Mouse (Mus musculus) duodenum, adult 2 months (tissue): ENCODE measurements around the gene Gng7. TPM values are rescaled to one million over a fixed set of nuclear protein-coding genes. Genes with fewer than 3 reads are reported as not detected.

Source experiments
- polyA plus RNA-seq: library from polyadenylated mRNA; depleted of rRNA; stranded (reverse); fragments of >200 nt; gene quantifications from 2 replicates; pipeline ENCODE4 v1.2.3, GENCODE M21; 2012; ENCODE audit warnings: low replicate concordance; rRNA removed

Gng7 gene
- polyA plus RNA-seq, result 0.56 and 1.3 TPM in 2 replicates

DNA sequence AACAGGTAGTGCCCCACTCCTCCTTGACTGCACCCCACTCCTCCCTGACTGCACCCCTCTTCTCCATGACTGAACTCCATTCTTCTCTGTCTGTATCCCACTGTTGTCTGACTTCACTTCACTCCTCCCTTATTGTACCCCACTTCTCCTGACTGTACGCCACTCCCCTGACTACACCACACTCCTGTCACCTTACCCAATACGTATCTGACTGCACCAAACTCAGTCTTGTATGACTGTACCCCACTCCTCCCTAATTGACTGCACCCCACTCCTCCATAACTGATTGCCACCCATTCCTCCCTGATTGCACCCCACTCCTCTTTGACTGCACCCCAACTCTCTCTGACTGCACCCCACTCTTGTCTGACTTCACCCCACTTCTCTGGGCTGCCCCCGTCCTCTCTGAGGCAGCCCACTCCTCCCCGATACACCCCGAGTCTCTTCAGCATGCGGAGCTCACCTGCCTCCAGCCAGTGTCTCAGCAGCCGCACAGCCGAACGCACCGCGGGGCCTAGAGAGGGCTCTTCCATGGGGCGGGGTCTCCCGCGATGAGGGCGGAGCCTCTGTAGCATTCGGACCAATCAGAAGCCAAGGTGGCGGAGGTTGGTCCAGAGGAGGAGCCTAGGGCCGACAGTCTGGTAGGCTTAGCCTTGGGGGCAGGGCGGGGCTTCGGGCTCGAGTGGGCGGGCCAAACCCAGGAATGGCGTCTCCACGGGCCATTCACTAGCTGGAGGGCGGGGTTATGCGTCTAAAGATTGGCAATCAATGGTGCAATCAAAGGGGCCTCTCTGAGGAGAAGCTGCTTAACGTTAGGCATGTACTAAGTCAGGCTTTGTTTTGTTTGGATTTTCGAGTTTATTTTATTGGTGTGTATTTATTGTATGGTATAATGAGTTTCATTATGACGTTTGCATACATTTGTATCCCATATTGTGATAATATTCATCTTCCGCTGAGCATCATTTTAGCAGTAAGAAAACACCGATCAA, at the start of gene Gng7:
Gene Gng7, minus strand, starts transcription at position 553 of the 992 bp plus-strand sequence.

DNA sequence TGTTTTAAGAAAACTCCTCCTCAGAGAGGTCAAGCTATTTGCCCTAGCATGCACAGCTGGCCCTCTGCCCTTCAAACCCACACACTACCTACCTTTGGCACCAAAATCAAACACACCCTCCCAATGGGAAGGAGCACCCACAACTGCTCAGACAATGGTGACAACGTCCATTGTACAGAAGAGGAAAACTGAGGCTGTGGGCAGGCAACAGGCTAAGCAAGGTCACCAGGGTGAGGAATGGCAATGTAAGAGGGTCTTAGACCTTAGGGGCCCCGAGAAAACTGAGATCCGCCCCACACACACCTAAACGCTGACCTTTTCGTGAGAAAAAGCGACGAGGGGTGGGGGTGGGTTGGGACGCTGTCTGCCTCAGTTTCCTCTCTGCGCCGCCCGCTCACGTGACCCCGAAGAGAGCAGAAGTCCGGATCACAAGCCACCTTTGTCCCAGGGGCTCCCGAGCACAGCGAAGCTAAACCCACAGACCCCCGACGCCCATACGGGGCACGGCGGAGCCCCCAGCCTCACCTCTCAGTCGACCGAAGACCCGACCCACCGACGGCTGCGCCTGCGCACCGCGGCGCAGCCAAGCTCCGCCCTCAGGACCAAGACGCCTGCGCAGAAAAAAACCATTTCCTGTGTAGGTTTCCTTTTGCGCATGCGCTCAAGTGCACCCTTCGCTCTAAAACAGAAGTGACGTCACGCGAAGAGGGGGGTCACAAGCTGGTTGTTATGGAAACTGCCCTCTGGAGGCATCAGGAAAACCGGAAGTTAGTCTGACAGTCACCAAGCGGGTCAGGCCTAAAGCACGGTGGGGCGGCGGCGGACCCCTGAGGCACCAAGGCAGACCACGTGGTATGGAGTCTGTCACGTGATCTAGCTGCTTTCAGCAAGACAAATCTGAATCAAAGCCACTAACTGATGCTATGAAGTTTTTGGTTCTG, 45.1 kb upstream of the Gng7 start, which contains the start of gene Sgta:
Gene Sgta, minus strand, starts transcription at position 579 of the 941 bp plus-strand sequence.

DNA sequence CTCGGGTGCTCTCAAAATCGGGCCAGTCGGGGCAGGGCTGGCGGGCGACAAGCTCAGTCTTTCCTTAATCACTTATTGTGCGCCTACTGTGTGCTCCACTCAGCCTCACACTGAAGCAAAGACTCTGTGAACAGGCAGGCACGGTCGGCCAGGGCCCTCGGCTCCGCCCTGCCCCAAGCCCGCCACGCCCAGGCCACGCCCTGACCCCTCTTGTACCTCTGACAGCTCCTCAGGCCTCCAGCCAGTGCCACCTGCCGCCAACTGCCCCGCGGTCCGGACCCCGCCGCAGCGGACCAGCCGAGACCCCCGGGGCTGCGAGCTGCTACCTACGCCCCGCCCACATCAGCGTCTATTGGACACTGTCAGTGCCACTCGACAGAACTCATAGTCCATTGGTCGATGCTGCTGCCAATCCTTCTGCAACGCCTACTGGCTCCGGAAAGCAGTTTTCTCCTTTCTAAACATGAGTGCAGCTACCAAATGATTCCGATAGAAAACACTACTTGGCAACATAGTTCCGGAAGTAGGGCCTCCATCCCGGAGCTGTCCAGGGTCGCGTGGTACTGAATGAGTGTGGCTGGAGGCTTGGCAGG, 22.3 kb upstream of the Gng7 start, which contains the start of gene Slc39a3:
Gene Slc39a3, minus strand, starts transcription at position 439 of the 593 bp plus-strand sequence.

DNA sequence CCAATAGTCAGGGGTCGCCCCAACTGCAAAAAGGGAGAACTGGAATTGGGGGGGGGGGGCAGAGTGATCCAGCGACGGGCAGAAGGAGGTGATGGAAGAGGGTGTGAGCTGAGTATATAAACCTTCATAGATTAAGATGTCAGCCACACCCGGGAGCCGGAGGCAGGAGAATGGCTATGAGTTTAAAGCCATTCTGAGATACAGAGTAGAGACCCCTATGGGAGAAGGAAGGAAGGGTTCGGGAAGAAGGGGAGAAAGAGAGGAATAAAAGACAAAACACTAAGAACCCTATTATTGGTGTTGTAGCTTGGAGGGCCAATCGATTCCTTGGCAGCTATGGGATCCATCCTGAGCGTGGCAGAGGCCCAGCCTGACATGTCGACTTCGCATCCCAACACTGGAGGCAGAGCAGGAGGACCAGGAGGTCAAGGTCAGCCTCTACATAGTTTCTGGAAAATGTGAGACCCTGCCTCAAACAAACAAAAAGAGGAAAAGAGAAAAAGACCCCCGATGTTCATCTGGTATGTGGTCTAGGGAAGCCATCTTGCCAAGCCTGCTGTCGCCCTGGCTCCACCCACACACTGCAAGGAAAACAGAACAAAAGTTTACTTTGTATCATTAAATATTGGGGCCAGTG, 11.0 kb upstream of the Gng7 start, which contains the start of gene Diras1:
Gene Diras1, minus strand, starts transcription at position 24 of the 637 bp plus-strand sequence.

DNA sequence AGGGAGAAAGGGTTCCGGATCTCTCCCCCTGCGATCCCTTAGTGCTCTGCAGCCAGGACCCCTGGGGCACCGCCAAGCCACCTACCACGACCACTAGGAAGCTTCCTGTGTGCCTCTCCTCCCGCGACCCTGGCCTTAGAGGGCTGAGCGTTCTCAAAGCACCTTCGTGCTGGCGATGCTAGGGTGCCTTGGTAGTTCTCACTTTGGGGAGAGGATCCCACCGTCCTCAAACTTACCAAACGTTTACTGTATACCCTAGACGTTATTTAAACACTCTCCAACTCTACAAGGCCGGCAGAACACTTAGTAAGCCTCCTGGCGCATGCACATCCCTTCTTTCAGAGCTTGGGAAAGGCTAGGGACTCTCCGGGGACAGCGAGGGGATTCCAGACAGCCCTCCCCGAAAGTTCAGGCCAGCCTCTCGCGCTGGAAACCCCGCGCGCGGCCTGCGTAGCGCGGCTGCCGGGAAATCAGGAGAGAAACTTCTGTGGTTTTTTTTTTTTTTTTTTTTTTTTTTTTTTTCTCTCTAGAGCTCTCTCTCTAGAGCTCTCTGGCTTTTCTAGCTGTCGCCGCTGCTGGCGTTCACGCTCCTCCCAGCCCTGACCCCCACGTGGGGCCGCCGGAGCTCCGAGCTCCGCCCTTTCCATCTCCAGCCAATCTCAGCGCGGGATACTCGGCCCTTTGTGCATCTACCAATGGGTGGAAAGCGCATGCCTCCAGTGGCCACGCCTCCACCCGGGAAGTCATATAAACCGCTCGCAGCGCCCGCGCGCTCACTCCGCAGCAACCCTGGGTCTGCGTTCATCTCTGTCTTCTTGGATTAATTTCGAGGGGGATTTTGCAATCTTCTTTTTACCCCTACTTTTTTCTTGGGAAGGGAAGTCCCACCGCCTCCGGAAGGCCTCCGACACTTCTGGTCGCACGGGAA, 85.2 kb downstream of the Gng7 start, which contains the start of gene Gadd45b:
Gene Gadd45b, plus strand, starts transcription at position 775 of the 928 bp plus-strand sequence.

DNA sequence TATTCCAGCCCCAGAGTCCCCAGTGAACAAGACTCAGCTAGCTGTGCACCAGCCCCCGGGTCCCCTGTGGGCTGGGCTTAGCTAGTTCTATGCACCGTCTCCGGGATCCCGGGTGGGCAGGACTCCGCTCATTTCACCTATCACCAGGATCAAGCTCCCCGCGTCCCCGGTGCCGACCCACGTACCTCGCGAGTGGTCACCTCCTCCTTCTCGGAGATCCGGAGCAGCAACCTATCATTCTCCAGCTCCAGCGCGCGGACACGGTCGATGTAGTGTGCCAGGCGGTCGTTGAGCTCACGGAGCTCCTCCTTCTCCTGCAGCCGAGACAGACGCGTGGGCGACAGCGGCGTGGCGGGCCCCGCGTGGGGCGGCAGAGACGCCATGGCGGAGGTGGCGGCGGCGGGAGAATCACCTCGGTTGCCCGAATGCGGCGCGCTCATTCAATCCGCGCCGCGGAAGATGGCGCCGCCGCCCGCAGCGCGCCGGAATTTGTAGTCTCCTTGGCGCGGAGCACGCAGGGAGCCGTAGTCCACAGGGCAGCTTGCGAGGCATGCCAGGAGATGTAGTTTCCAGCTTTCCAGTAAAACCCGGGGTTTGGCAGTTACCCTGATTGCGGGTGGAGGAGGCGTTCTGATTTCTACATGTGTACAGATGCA, 96.8 kb downstream of the Gng7 start, which contains the start of gene Lmnb2:
Gene Lmnb2, minus strand, starts transcription at position 467 of the 656 bp plus-strand sequence.

DNA sequence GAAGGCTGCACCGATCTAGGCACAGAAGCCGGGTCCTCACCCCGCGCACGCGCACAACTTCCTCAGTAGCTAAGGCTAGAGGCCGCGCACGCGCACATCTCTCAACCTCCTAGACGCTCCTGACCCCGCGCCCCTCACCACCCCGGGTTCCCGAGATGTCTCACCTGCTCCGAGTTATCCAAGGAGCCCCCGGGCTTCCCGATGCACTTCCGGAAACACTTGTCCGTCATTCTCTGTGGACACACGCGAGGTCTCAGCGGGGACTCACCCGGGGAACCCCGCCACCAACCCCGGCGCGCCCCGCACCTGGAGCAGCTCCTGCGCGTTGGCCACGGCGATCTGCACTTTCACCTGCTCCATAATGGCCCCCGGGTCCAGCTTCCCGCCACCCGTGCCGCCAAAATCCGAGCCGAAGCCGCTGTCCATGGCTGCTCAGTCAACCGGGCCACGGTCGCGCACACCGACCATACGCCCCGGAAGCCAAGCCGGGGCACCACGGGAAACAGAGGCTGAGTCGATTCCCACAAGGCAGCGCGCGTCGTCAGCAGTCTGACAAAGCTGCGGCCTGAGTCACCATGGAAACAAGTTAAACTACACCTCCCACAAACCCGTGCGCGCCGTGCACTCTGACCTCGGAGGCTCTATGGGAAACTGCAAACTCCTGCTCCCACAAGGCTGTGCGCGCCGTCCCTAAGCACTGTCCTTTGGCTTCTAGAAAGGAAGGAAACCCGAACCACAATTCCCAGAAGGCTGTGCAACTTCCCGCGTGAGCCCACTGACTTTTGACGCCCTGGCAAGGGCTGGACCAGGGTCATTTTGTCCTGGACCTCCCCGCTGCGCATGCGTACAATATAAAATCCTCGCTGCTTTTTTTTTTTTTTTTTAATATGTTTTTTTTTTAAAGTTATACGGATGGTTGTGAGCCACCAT, 114.2 kb downstream of the Gng7 start, which contains the start of gene Timm13:
Gene Timm13, minus strand, starts transcription at position 652 of the 930 bp plus-strand sequence.

Other genes with a start within 250 kb of the Gng7 start
- gene Sf3a2, start 216.7 kb downstream of the Gng7 start, polyA plus RNA-seq, result 50.6 and 68.2 TPM in 2 replicates
- 44.6 and 62.2 TPM in 2 replicates for gene Plekhj1, start 216.3 kb downstream of the Gng7 start, polyA plus RNA-seq
- 0.54 and 2.5 TPM in 2 replicates for gene Amh, start 209.7 kb downstream of the Gng7 start, polyA plus RNA-seq
- not detected in 2 replicates for gene Jsrp1, start 201.4 kb downstream of the Gng7 start, polyA plus RNA-seq
- gene Oaz1, start 188.3 kb downstream of the Gng7 start, polyA plus RNA-seq, result 955 and 1,664 TPM in 2 replicates
- 0.02 and 0.07 TPM in 2 replicates for gene Lingo3, start 170.9 kb downstream of the Gng7 start, polyA plus RNA-seq
- 89.4 and 104 TPM in 2 replicates for gene Lsm7, start 159.7 kb downstream of the Gng7 start, polyA plus RNA-seq
- 80.9 and 86.1 TPM in 2 replicates for gene Sppl2b, start 159.7 kb downstream of the Gng7 start, polyA plus RNA-seq
- 0.78 and 3.7 TPM in 2 replicates for gene Tmprss9, start 143.1 kb downstream of the Gng7 start, polyA plus RNA-seq
- 217 and 283 TPM in 2 replicates for gene Timm13, start 114.0 kb downstream of the Gng7 start, polyA plus RNA-seq
- gene Lmnb2, start 96.7 kb downstream of the Gng7 start, polyA plus RNA-seq, result 30.0 and 34.9 TPM in 2 replicates
- gene Gadd45b, start 84.9 kb downstream of the Gng7 start, polyA plus RNA-seq, result 14.8 and 34.1 TPM in 2 replicates
- 0.29 and 0.68 TPM in 2 replicates for gene Diras1, start 10.7 kb upstream of the Gng7 start, polyA plus RNA-seq
- gene Slc39a3, start 22.5 kb upstream of the Gng7 start, polyA plus RNA-seq, result 26.2 and 32.8 TPM in 2 replicates
- 180 and 258 TPM in 2 replicates for gene Sgta, start 45.2 kb upstream of the Gng7 start, polyA plus RNA-seq
- gene Thop1, start 55.1 kb upstream of the Gng7 start, polyA plus RNA-seq, result 29.1 and 33.7 TPM in 2 replicates
- gene Creb3l3, start 83.9 kb upstream of the Gng7 start, polyA plus RNA-seq, result 262 and 513 TPM in 2 replicates
- gene Map2k2, start 91.0 kb upstream of the Gng7 start, polyA plus RNA-seq, result 600 and 1,069 TPM in 2 replicates
- gene Zbtb7a, start 120.3 kb upstream of the Gng7 start, polyA plus RNA-seq, result 88.4 and 143 TPM in 2 replicates
- 37.3 and 44.2 TPM in 2 replicates for gene Pias4, start 153.0 kb upstream of the Gng7 start, polyA plus RNA-seq
- 846 and 1,140 TPM in 2 replicates for gene Eef2, start 161.7 kb upstream of the Gng7 start, polyA plus RNA-seq
- 72.2 and 244 TPM in 2 replicates for gene Dapk3, start 168.1 kb upstream of the Gng7 start, polyA plus RNA-seq
- not detected in 2 replicates for gene 4930442H23Rik, start 168.9 kb upstream of the Gng7 start, polyA plus RNA-seq
- not detected in 2 replicates for gene Nmrk2, start 187.1 kb upstream of the Gng7 start, polyA plus RNA-seq
- gene Atcay, start 215.9 kb upstream of the Gng7 start, polyA plus RNA-seq, result 0.55 and 0.60 TPM in 2 replicates
- gene Zfr2, start 218.2 kb upstream of the Gng7 start, polyA plus RNA-seq, result 9.4 and 11.0 TPM in 2 replicates
- 6.3 and 7.7 TPM in 2 replicates for gene Matk, start 238.0 kb upstream of the Gng7 start, polyA plus RNA-seq